Mouse (Mus musculus) kidney, embryonic 14.5 days (tissue): ENCODE measurements around the gene Polr2e. TPM values are rescaled to one million over a fixed set of nuclear protein-coding genes. Genes with fewer than 3 reads are reported as not detected.
A peak's percentile ranks its signal among the peaks of the same experiment; 100 is the strongest.

Experiments used
- ATAC-seq: fragments of 200-750 bp; cut with Nextera tagmentation; 2 replicates; pipeline ENCODE4 v1.8.0; 2017; ENCODE audit warnings: moderate number of reproducible peaks, mild to moderate bottlenecking, moderate TSS enrichment, moderate library complexity; ENCODE audit not compliant: low FRiP score, low TSS enrichment
- H3K27ac ChIP-seq: fragments of 300-500 bp; sonication (generic); 2 replicates; pipeline ENCODE4 v1.5.1; 2014; ENCODE audit warnings: low read depth, mild to moderate bottlenecking, low read length, moderate library complexity, mixed read lengths
- H3K27me3 ChIP-seq: fragments of 300-500 bp; sonication (generic); 2 replicates; pipeline ENCODE4 v1.6.1; 2014; ENCODE audit warnings: mild to moderate bottlenecking, low read length; ENCODE audit not compliant: control insufficient read depth, insufficient read depth
- H3K36me3 ChIP-seq: fragments of 300-500 bp; sonication (generic); 2 replicates; pipeline ENCODE4 v1.6.1; 2014; ENCODE audit warnings: low read length, mixed read lengths; ENCODE audit not compliant: control insufficient read depth, insufficient read depth
- H3K4me1 ChIP-seq: fragments of 300-500 bp; sonication (generic); 2 replicates; pipeline ENCODE4 v1.6.1; 2014; ENCODE audit warnings: low read length, mixed read lengths; ENCODE audit not compliant: control insufficient read depth, insufficient read depth
- H3K4me2 ChIP-seq: fragments of 300-500 bp; sonication (generic); replicated peaks from 2 replicates; pipeline ENCODE4 v1.6.1; 2014; ENCODE audit warnings: low read depth, mild to moderate bottlenecking, low read length
- H3K4me3 ChIP-seq: fragments of 300-500 bp; sonication (generic); 2 replicates; pipeline ENCODE4 v1.5.1; 2014; ENCODE audit warnings: mild to moderate bottlenecking, low read length
- H3K9ac ChIP-seq: fragments of 300-500 bp; sonication (generic); 2 replicates; pipeline ENCODE4 v1.6.1; 2014; ENCODE audit warnings: low read depth, mild to moderate bottlenecking, low read length, moderate library complexity
- H3K9me3 ChIP-seq: fragments of 300-500 bp; sonication (generic); 2 replicates; pipeline ENCODE4 v1.6.1; 2016; ENCODE audit warnings: low read length; ENCODE audit not compliant: control insufficient read depth
- WGBS: fragments of 180-500 bp; shearing (Covaris S2); extraction: QIAGEN DNeasy Blood & Tissue Kit; methylation state at CpG from one replicate; pipeline ENCODE4 v1.1.7; 2014; 5-methylcytosine and 5-hydroxymethylcytosine counted together
- polyA plus RNA-seq: library from polyadenylated mRNA; unstranded; fragments of >200 nt; fragmentation: Nextera tagmentation; extraction: Ambion mirVana; gene quantifications from 2 replicates; pipeline ENCODE4 v1.2.1, GENCODE M21; 2014

The Polr2e gene
- polyA plus RNA-seq, 1 experiment from 2014 or later, result 276 TPM

DNA sequence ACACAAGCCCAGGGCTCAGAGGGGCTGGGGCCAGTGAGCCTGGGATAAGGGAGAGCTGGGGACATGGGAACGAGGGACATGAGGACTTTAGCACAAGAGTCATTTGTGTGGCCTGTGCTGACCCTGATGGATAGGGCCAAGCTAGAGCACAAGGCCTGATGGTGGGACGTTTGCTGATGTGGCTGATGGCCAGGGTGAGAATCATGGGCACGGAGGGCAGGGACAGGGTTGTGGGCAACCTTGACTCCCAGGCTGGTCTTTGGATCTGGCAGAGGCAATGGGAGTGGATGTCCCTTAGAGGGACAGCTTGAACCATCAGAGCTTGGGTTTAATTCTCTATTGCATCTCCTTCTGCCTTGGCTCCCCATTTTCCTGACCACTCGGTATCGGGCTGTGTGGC lies 37.7 kb upstream of the Polr2e start:
- ATAC-seq, result no peak
- H3K9ac ChIP-seq, result no peak overlapping the region
- no peaks in the 10 kb centered on the region for H3K9me3 ChIP-seq
- no peak overlapping the region for H3K27ac ChIP-seq
- peaks cover 26% of the 10 kb centered on the region for H3K36me3 ChIP-seq
- 94% methylated on average over 5 of the region's 5 CpGs for WGBS
- no peak overlapping the region for H3K4me3 ChIP-seq
- H3K4me2 ChIP-seq, result no peak overlapping the region
- H3K27me3 ChIP-seq, result no peaks in the 10 kb centered on the region
- peaks cover 13% of the 10 kb centered on the region; the same call in 1 of the 2 replicates for H3K4me1 ChIP-seq

DNA sequence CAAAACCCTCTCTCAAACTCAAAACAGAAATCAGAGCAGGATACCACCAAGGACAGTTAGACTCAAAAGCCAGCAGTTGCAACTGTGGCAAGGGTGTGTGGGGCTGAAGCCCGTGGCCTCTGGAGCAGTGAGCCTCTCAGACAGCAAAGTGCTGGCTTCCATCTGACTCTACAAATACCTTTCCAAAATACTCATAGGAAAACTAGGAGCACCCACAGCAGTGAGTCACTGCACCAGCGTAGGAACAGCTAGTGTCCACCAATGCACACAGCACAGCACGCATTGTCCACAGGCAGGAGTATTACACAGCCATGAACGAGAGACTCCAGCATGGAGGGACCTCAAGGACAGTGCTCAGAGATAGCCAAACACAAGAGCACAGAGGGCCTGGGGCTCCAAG lies 36.8 kb upstream of the Polr2e start:
- peaks cover 21% of the 10 kb centered on the region for H3K4me1 ChIP-seq
- no peak overlapping the region for H3K27ac ChIP-seq
- H3K36me3 ChIP-seq, result peaks cover 21% of the 10 kb centered on the region
- H3K9ac ChIP-seq, result no peak overlapping the region
- no peak for ATAC-seq
- no peak overlapping the region for H3K4me2 ChIP-seq
- no peak overlapping the region for H3K4me3 ChIP-seq
- H3K27me3 ChIP-seq, result no peaks in the 10 kb centered on the region
- WGBS, result 91% methylated on average over 4 of the region's 4 CpGs
- H3K9me3 ChIP-seq, result no peaks in the 10 kb centered on the region

DNA sequence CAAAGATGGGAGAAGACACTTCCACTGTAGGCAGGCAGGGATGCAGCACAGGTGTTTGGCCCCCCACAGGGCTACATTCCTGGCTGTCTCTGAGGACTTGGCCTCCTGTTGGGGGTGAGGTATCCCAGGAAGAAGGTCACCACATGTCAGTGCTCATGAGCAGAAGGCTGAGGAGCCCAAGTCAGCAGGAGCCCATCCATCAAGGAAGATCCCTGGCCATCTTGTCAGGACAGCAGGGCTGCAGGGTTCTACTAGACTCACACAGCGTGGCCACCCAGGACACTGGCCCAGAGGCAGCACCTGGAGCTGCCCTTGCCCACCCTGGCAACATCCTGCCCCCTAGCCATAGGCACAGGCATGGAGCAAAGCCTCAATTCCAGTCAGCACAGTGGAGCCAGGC lies 36.3 kb upstream of the Polr2e start:
- 53% methylated on average over 1 of the region's 1 CpGs for WGBS
- H3K4me2 ChIP-seq, result no peak overlapping the region
- peaks cover 25% of the 10 kb centered on the region for H3K4me1 ChIP-seq
- H3K9ac ChIP-seq, result no peak overlapping the region
- H3K9me3 ChIP-seq, result no peaks in the 10 kb centered on the region
- ATAC-seq, result no peak
- H3K27me3 ChIP-seq, result no peaks in the 10 kb centered on the region
- no peak overlapping the region for H3K27ac ChIP-seq
- no peak overlapping the region for H3K4me3 ChIP-seq
- H3K36me3 ChIP-seq, result peaks cover 17% of the 10 kb centered on the region

- Histone ChIP-seq H3K4me3 (peak overlapping the region; percentile 17), H3K4me2 (peak overlapping the region; percentile 35), H3K9ac (peak overlapping the region; percentile 14; the same call in 1 of the 2 replicates), H3K9me3 (no peaks in the 10 kb centered on the region), H3K27me3 (no peaks in the 10 kb centered on the region), H3K36me3 (peaks cover 13% of the 10 kb centered on the region), H3K4me1 (peaks cover 29% of the 10 kb centered on the region), H3K27ac (0 out of 2 replicates have a peak overlapping the region, but pooled peaks have one; percentile 24)
- peak; percentile 44 for ATAC-seq
- 11% methylated on average over 28 of the region's 28 CpGs for WGBS
These were observed 35.4 kb upstream of the Polr2e start for GRCm38 (mm10) chr10:80074813-80075601.

DNA sequence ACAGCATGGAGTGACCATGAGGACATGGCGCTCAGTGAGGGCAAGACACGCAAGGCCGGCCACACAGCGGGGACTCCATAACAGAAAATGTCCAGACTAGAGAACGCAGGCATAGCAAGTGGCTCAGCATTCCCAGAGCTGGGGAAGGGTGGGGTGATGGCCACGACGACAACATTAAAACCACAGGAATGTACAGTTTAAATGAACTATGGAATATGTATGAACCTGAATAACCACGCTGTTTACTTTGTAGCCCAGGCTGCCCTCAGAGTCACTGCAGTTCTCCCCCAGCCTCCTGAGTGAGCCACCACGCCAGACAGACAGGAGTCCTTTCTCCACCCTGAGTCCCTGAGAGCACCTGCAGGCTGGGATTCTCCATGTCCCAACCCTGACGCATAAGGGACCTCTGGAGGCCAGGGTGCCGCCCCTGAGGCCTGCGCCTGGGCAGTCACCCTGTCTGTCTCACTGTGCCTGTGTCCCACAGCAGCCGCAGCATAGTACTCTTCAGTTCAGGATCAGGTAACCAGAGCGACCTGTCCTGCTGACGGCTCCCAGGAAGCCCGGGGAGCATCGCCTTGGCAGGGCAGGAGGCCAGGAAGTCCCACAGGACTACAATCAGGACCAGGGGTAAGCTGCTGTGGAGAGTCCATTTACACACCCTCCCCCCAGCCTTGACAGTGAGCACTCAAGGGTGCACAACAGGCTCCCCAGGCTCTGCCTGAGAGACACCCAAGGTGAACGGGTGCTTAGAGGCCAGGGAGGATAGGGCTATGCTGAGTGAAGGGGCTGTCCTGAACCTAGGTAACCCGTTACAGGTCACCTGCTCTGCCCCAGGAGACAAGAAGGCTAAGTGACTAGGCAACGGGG lies 33.3 kb upstream of the Polr2e start:
- H3K27ac ChIP-seq, result no peak overlapping the region
- no peak overlapping the region for H3K4me2 ChIP-seq
- no peaks in the 10 kb centered on the region for H3K27me3 ChIP-seq
- peaks cover 29% of the 10 kb centered on the region for H3K4me1 ChIP-seq
- 85% methylated on average over 20 of the region's 20 CpGs for WGBS
- H3K9me3 ChIP-seq, result no peaks in the 10 kb centered on the region
- H3K36me3 ChIP-seq, result peaks cover 4% of the 10 kb centered on the region; the same call in 1 of the 2 replicates
- ATAC-seq, result no peak
- no peak overlapping the region for H3K4me3 ChIP-seq
- H3K9ac ChIP-seq, result no peak overlapping the region

DNA sequence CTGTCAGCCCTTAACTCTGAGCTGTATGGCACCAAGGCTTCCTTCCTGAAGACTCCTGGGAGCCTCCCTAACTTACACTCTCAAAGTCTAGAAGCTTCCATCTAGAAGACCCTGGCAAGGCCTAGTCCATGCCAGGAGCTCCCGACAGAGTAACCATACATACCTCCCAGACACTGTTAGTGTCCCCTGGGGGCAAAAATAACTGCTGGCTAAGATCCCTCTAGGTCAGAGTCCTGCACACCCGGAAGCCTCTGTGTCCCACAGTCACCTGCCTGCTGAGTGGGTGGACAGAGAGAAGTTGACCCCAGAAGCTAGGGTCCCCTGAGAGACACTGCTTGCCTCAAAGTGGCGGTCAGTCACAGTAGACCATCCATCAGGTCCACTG lies 31.9 kb upstream of the Polr2e start:
- Histone ChIP-seq H3K27me3 (no peaks in the 10 kb centered on the region), H3K9ac (peak overlapping the region; percentile 15; the same call in 1 of the 2 replicates), H3K9me3 (no peaks in the 10 kb centered on the region), H3K36me3 (peaks cover 4% of the 10 kb centered on the region; the same call in 1 of the 2 replicates), H3K27ac (peak overlapping the region; percentile 78; the same call in 1 of the 2 replicates), H3K4me3 (no peak overlapping the region), H3K4me1 (peaks cover 29% of the 10 kb centered on the region), H3K4me2 (no peak overlapping the region)
- WGBS, result 65% methylated on average over 3 of the region's 3 CpGs
- ATAC-seq, result no peak; the same call in 1 of the 2 replicates

GRCm38 (mm10) chr10:80070837-80071515 lies 31.4 kb upstream of the Polr2e start:
- Histone ChIP-seq H3K4me1 (peaks cover 29% of the 10 kb centered on the region), H3K4me3 (no peak overlapping the region), H3K4me2 (no peak overlapping the region), H3K27me3 (no peaks in the 10 kb centered on the region), H3K9me3 (no peaks in the 10 kb centered on the region), H3K9ac (peak overlapping the region; percentile 15; the same call in 1 of the 2 replicates), H3K36me3 (peaks cover 4% of the 10 kb centered on the region; the same call in 1 of the 2 replicates), H3K27ac (peak overlapping the region; percentile 78)
- WGBS, result 47% methylated on average over 9 of the region's 9 CpGs
- ATAC-seq, result peak; percentile 81

- Histone ChIP-seq H3K27ac (no peak overlapping the region), H3K4me1 (peaks cover 23% of the 10 kb centered on the region), H3K9ac (no peak overlapping the region), H3K4me2 (no peak overlapping the region), H3K4me3 (no peak overlapping the region), H3K27me3 (no peaks in the 10 kb centered on the region), H3K9me3 (no peaks in the 10 kb centered on the region), H3K36me3 (peaks cover 4% of the 10 kb centered on the region; the same call in 1 of the 2 replicates)
- WGBS, result 91% methylated on average over 4 of the region's 4 CpGs
- ATAC-seq, result no peak
These were observed 30.4 kb upstream of the Polr2e start for GRCm38 (mm10) chr10:80069948-80070450.
